Mouse (Mus musculus) hematopoietic multipotent progenitor cell, adult 10-12 weeks (in vitro differentiated cells): Measurements from ENCODE around the gene P2rx4. TPM values are rescaled to one million over a fixed set of nuclear protein-coding genes. Genes with fewer than 3 reads are reported as not detected.

Experiments used
- polyA plus RNA-seq: library from polyadenylated mRNA; stranded (reverse); fragments of >175 nt; gene quantifications from 2 replicates; pipeline ENCODE4 v1.2.3, GENCODE M21; 2012; ENCODE audit warnings: low replicate concordance

The P2rx4 gene
- 15.4 and 26.5 TPM in 2 replicates for polyA plus RNA-seq

DNA sequence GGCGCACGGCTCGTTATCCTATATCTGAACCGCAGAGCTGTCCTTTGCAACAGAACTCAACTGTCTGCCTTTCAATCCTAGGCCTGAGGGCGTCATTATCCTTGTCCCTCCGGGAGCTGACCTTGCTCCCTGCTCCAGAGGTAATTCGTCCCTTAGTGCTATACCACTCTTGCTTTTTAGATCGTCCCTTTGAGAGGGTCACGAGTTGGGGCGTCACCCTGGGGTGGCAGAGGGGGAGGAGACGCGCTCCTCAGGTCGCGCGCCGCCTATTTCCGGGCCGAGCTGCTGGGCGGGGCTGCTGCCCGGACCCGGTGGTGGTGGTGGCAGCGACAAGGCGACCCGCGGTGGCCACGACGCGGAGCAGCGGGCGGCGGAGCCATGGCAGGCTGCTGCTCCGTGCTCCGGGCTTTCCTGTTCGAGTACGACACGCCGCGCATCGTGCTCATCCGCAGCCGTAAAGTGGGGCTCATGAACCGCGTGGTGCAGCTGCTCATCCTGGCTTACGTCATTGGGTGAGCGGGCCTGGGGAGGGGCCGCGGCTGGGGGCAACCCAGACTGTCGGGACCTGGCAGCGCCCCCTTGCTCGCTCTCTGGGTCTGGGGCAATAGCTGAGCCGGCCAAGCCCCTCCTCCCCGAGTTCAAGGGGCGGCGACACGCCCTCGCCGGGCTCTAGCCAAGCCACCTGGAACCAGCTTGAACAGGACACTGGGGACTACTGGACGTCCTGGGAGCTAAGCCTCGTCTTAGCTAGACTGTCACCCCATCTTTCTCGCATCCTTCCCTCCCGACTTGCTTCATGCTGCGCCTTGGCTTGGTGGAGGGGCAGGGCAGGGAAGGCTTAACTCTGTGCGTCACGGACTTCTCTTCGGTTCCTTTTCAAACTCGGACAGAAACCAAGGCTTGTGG is at the start of gene P2rx4:
P2rx4 (plus strand) TSS at position 269 of the 906 bp plus-strand sequence.

Other genes with a start within 250 kb of the P2rx4 start
- 17.7 and 38.1 TPM in 2 replicates for gene Atp2a2, start 205.3 kb upstream of the P2rx4 start, polyA plus RNA-seq
- gene Ift81, start 93.0 kb upstream of the P2rx4 start, polyA plus RNA-seq: 0.22 and 0.33 TPM in 2 replicates
- 10.0 and 13.6 TPM in 2 replicates for gene P2rx7, start 63.6 kb upstream of the P2rx4 start, polyA plus RNA-seq
- 46.6 and 93.2 TPM in 2 replicates for gene Camkk2, start 71.9 kb downstream of the P2rx4 start, polyA plus RNA-seq
- 126 and 146 TPM in 2 replicates for gene Anapc5, start 113.8 kb downstream of the P2rx4 start, polyA plus RNA-seq
- 8.2 and 22.9 TPM in 2 replicates for gene Rnf34, start 142.5 kb downstream of the P2rx4 start, polyA plus RNA-seq